Mouse (Mus musculus): ENCODE results near the gene Slc11a1. TPM values are rescaled to one million over a fixed set of nuclear protein-coding genes. Genes with fewer than 3 reads are reported as not detected.

The Slc11a1 gene
- total RNA-seq, 2 experiments from 2014 or later, result 3.8 to 5.5 TPM

DNA sequence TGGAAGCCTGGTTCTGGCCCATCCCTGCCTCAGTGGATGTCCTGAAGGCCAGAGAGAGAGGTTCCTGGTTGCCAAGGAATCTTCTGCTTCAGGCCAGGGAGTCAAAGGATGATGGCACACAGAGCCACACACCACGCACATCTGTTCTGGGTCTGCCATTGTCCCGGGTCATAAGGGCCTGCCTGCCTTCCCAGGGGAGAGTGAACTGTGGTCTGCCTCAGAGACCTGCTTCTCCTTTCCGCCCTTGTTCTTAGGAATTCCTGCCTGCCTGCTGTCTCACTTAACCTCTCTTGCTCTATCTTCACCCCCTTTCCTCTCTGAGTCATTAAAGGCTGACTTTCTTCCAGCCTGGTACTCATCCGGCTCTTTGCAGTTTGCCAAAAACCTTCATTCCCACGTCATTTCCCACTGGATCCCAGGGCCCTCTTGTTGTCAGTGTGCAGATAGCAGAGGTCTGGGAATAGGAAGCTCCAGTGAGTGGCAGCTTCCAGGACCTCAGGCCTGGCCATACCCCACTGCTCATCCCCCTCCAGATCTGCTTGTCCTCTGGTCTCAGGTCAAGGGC is 22.4 kb upstream of the Slc11a1 start:
- no peak for DNase-seq (ENCODE audit: low spot score in 2 of 2)

DNA sequence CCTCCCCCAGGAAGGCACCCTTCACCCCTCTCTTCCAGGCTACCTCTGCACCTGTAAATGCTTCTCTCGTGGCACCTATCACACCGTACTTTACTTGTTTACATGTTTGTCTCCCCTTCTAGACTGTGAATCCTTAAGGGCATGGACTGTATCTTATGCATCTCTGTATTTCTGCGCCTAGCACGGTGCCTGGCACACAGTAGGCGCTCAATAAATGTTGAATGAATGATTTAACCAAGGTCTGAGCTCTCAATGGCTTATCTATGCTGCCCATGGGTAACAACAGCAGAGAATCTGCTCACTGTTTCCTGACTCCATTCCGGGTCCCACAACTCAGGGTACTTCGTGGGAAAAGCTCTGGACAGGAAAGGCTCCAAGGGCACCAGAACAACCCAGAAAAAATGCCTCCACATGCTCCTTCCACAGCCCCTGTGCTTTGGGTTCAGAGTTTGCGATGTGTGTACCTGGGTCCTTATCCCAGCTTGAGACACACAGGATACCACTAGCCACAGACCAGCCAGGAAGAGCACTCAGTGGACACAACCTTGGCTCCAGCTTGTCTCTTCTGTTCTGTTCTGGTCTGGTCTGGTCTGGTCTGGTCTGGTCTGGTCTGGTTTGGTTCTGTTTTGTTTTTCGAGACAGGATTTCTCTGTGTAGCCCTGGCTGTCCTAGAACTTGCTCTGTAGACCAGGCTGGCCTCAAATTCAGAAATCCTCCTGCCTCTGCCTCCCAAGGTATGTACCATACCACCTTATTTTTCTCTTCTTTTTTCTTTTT is 21.4 kb upstream of the Slc11a1 start:
- no peak for DNase-seq (ENCODE audit: low spot score in 2 of 2)

DNA sequence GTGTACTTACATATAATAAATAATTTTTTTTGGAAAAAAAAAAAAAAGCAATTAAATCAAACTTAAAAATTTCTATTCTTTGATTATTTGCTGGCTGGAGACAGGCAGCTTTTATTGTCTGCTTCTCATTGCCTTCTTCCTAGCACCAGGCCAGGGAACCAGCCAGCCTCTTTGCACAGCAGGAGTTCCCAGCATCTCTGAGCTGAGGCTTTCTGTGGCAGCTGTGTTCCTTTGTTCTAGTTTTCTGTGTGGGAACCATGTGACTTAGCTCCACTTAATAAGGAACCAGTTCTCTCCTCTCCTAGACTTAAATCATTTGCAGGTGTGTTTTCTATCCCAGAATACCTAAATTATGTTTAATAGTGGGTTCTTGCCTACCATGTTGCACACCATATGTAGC is 17.5 kb upstream of the Slc11a1 start:
- no peak for DNase-seq (ENCODE audit: low spot score in 2 of 2)

DNA sequence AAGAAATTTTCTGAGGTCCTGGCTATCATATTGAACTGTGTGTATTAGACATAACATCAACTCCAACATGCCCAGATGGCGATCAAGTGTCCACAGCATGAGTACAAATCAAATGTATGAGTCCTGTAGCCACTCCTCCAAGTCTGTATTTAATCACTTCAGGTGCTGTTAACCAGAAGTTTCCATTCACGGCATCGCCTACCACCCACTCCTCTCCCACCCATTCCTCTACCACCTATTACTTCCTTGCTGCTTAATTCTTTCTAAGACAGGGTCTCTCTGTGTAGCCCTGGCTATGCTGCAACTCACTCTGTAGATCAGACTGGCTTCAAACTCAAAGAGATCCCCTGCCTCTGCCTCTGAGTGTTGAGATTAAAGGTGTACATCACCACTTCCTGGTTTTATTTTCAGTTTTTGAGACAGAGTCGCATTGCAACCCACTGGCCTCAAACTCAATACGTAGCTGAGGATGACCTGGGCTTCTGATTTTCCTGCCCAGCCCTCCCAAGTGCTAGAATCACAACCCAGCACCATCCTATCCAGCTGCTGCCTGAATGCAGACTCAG is 15.0 kb upstream of the Slc11a1 start:
- no peak for DNase-seq (ENCODE audit: low spot score in 2 of 2)

DNA sequence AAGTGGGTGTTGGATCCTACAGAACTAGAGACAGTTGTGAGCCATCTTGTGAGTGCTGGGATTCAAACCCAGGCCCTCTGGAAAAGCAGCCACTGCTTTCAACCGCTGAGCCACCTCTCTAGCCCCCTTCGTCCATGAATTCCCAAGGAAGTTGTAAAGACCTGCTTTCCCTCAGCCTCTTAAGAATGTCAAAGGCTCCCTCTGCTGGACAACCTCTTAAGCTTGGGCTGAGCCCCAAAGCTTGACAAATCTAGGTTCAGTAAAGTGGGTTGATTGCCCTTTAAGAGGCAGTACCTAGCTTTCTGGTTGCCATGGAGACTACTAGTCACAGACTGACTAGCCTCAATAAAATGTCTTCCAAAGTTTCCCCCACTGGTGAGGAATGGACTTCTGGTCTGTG is 13.2 kb upstream of the Slc11a1 start, which contains the start of gene Catip:
Catip (plus strand) TSS at position 297 of the 400 bp plus-strand sequence.
- peak; percentile 74 for DNase-seq (ENCODE audit: low spot score in 2 of 2)

DNA sequence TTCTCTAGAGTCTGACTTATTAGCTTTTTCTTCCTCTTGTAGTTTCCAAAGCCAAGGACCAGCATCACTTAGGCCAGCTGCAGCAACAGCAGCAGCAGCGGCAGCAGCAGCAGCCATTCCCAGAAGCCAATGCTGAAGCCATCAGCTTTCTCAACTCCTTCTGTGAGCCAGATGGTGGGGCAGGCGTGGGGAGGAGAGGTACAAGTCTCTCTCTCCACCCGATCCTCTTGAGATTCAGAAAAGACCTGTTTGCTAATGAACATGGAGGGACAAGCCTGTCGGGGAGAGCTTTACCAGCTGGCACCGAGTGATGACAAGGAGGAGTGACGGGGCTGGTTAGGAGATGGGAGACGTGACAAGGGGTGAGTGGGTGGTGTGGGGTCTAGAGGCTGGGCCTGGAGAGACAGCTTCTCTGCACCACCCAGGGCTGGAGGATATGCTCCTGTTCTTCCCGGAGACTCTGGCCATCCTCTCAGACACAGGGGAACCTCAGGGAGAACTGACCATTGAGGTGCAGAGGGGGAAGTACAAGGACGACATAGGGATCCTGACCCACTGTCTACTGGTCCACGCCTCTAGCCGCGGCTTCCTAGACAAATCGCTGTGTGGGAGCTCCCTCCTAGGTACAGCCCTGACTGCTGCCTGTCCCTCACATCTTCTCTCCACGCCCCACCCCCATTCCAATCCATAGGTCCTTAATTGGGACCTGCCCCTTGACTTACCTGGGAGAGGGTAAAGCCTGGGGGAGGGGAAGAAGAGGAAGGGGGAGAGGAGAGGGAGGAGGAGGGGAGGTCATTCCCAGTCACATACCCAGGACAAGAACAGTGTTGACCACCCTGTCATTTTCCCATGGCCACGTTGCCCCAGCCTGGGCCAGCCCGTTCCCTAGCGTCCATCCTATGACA is 12.4 kb upstream of the Slc11a1 start:
- no peak for DNase-seq (ENCODE audit: low spot score in 2 of 2)

DNA sequence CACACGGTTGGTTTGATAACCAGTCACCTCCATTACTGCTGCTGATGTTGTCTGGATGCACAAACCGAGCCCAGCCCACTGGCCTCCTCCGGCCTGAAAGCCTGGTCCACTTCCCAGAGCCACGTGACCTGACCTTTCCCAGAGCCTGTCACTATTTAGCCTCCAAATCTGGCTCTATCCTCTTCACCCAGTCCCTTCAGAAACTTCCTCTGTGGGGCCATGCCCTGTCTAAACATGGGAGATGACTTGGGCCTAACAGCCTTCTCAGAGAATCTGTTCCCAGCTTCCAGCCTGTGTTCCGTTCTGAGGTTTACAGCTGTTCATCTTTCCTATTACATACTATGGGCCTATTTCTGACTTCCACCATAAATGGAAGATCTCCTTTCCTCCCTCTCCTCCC is 11.6 kb upstream of the Slc11a1 start:
- no peak for DNase-seq (ENCODE audit: low spot score in 2 of 2)

DNA sequence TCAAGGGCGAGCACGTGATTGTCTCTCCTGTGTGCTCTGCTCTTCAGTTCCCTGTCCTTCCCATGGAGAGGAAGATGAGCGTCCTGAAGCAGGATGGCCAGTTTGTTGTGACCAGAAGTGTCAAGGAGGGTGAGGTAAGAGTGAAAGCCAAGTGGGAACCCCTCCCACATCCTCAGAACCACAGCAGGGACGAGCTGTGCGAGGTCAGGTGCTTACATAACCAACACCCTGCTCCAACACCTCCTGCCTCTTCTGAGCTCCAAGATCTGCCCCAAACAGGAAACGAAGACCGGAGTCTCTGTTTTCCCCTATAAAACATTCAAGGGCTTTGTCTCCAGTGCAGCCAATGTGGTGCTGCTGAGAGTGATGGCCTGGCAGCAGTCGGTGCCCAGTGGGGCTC is 10.7 kb upstream of the Slc11a1 start:
- no peak for DNase-seq (ENCODE audit: low spot score in 2 of 2)

DNA sequence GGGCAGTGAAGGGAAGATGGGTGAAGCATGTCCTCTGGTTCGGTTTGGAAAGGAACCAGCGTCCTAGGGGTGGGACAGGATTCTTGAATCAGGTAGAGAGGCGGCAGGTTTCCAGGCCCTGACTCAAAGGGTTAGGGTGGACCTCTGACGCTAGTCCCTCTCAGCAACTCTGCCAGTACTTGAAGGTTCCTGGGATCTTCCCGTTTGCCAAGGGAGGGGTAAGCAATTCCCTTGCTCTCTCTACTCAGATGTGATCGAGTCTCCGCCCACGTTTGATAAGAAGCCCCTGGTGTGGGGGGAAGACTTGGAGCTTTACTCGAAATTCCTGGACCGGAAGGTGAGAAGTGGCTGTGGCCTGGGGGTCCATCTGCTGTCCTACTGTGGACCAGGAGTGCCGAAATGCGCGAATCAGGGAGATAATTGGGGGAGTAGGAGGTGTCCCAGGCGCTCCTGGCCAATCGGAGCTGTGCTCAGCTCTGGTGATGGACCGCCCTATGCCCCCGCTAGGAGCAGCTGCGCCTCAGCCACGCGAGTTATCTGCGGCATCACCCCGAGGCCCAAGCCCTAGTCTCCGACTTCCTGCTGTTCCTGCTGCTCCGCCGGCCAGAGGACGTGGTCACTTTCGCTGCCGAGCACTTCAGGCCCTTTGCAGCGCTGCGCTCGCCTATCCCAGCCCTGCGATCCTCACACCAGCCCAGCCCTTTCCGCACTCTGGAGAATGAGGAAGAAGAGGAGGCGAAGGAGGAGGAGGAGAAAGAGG is 6.9 kb upstream of the Slc11a1 start:
- peak in 1 of 2 experiments; percentile 34 for DNase-seq (ENCODE audit: low spot score in 2 of 2)

DNA sequence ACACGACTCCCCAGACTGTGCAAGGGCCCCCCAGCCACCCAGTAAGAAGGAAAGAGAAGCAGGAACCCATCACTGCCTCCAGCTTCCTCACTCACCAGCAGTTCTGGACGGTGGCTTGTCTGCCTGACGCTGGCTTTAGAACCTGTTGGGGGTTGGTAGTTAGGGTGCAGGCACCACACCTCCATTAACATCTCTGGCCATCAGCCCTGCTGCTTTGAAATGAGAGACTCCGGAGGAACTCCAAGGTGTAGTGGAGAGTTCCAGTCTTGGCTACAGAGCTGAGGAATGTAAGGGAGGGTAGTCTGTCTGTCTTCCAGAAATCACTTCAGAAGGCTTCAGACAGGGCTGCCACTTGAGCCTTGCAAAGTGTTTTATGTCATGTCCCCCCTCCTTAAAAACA is 5.0 kb upstream of the Slc11a1 start:
- DNase-seq (ENCODE audit: low spot score in 2 of 2), result no peak

DNA sequence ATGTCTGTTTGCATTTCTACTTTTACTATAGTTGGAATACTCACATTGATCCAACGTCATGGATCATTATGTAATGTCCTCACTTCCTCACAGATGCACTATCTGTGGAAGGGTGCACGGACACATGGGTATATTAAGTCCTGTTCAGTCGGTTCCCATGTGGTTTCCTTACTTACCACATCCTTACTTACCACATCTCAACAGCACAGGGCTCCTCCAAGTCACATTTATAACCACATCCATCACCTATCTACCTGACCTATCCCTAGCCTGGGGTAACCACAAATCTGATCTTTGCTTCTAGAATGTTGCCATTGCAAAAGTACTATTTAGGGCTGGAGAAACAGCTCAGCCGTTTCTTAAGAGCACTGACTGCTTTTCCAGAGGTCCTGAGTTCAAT is 1.6 kb upstream of the Slc11a1 start:
- no peak for DNase-seq (ENCODE audit: low spot score in 2 of 2)

DNA sequence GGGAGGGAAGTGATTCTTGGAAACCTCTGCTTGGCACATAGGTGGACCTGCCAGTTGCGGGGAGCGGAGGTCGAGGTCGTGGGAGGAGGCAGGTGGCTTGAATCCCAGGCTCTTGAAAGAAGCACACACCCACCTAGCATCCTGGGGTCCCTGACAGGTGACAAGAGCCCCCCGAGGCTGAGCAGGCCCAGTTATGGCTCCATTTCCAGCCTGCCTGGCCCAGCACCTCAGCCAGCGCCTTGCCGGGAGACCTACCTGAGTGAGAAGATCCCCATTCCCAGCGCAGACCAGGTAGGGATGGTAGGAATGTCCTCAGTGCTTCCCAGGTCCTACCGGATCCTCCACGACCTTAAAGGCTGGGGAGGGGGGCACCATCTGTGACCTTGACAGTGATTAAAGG is 566 bp downstream of the Slc11a1 start:
- DNase-seq (ENCODE audit: low spot score in 2 of 2), result no peak

DNA sequence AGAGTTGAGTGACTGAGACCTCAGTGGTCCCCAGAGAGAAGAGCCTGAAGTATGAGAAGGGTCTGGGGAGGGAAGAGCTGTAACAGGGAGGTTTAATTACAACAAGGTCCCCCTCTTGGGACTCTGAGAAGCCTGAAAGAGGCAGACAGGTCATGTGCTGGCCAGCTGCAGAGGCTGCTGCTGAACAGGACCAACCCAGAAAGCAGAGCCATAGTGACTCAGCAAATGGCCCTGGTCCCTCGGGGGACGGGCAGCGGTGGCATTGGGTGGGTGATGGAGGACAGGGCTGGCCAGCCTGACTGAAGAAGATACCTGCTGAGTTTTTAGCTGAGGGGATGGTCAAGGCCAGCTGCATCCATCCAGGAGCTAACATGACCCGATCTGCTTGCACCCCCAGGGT is 1.4 kb downstream of the Slc11a1 start:
- DNase-seq (ENCODE audit: low spot score in 2 of 2), result no peak

DNA sequence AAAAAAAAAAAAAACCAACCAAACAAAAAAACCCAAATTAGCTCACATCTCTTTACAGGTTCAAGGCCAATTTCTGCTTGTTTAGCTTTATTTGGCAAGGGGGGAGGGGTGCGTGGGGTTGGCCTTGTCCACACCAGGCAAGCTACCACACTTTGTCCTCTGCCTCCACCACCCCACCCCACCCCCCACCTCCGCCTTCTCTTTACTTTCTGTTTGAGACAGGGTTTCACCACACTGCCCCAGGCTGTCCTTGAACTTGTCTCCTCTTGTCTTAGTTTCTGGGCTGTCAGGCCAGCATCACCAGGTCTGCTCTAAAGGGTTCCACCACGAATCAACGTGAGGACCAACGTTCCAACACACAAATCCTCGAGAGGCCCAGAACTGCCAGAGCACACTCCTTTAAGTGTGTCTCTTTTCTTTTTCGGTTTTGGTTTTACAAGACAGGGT is 4.1 kb downstream of the Slc11a1 start:
- no peak for DNase-seq (ENCODE audit: low spot score in 2 of 2)

DNA sequence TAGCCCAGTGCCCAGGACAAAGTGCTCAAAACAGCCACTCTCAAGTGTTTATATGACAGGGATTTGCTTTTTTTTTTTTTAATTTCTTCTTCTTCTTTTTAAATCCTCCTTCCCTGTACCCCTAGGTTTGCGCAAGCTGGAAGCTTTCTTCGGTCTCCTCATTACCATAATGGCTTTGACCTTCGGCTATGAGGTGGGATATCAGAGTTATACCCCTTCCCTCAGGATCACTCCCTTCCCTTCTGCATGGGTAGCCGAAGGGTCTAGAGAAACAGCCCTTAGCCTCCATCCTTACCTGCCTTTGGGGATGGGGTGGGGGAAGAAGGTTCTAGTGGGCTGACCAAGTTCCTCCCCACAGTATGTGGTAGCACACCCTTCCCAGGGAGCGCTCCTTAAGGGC is 5.5 kb downstream of the Slc11a1 start:
- DNase-seq (ENCODE audit: low spot score in 2 of 2), result no peak

DNA sequence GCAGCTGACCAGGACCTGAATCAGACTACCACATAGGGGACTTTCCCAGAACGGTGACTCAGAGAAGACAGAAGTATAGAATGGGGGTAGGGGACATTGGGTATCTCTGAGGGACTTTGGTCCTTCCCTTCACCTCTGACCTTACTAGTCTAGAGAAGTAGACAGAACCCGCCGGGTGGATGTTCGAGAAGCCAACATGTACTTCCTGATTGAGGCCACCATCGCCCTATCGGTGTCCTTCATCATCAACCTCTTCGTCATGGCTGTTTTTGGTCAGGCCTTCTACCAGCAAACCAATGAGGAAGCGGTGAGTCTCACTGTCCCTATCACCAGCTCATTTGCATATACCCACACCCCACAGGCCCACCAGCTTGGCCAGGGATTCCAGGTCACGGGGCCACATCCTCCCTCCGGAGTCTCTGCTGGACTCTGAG is 6.6 kb downstream of the Slc11a1 start:
- DNase-seq (ENCODE audit: low spot score in 2 of 2), result no peak

DNA sequence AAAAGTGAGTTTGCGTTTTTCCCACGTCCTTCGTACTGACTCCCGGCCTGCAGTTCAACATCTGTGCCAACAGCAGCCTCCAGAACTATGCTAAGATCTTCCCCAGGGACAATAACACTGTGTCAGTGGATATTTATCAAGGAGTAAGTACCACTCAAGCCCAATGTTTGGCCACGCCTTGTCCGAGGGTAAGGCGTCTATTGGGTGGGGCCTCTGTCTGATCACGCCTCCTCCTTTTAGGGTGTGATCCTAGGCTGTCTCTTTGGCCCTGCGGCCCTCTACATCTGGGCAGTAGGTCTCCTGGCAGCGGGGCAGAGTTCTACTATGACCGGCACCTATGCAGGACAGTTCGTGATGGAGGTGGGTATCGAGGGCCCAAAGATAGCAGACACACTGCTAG is 8.4 kb downstream of the Slc11a1 start:
- DNase-seq (ENCODE audit: low spot score in 2 of 2), result no peak

DNA sequence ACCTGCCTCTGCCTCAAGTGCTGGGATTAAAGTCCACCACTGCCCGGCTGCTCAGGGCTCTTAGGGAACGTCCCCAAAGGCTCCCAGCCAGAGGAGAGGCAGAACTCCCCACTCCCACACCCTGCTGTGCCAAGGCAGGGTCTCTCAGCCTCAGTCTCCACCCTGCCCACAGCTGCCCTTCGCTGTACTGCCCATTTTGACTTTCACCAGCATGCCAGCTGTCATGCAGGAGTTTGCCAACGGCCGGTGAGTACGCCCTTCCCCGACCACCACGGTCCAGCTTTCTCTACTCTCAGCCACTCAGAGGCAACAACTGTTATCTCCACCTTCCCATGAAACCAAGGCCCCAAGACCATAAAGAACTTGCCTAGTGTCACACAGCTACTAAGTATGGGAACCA is 9.5 kb downstream of the Slc11a1 start:
- DNase-seq (ENCODE audit: low spot score in 2 of 2), result no peak

DNA sequence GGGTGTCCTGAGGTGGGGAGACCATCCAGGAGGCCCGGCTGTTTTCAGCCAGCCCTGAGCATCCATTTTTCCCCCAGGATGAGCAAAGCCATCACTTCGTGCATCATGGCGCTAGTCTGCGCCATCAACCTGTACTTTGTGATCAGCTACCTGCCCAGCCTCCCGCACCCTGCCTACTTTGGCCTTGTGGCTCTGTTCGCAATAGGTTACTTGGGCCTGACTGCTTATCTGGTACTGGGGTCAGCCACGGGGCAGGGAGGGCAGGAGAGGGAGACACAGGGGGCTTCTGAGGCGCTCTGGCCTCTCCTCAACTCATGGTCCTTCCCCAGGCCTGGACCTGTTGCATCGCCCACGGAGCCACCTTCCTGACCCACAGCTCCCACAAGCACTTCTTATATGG is 10.1 kb downstream of the Slc11a1 start:
- no peak for DNase-seq (ENCODE audit: low spot score in 2 of 2)

DNA sequence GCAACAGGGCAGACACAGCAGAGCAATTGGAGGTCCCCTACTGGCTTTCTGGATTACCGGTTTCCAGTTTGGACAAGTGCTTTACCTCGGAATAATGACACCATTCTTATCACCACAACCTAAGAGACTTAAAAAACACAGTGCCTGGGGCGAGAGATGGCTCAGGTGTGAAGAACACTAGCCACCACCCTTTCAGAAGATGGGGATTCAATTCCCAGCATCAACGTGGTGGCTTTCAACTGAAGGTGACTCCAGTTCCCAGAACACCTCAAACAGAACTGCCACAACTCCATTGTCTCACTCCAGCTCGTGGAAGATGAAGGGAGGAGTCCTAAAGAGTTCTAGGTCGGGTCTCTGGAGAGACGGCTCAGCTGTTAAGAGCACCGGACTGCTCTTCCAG is 10.5 kb downstream of the Slc11a1 start:
- DNase-seq (ENCODE audit: low spot score in 2 of 2), result no peak

DNA sequence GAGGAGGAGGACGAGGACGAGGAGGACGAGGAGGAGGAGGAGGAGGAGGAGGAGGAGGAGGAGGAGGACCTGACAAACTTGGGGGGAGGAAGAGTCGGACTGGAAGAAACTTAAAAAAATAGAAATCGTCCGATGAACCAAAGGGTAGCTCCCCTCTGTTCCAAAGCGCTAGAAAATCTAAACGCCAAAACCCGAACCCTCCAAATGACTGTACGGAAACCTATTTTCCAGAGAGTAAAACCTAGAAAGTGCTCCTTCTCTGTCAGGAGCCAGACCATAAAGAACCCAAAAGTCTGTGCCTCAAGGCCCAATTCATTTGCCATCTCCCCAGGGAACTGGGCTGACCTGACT is 11.3 kb downstream of the Slc11a1 start:
- no peak for DNase-seq (ENCODE audit: low spot score in 2 of 2)

Data from left cerebral cortex, adult 18-20 months (tissue).